Mouse (Mus musculus) spleen, embryonic (tissue): ENCODE data around the gene Neb.

ENCODE experiments used
- CTCF ChIA-PET: fragments of 350-600 bp; sonication (Branson Sonifier 250); formaldehyde crosslinking; loops from one replicate; lab custom pipeline; 2022; lab: Charles Lee

Neb gene

GRCm38 (mm10) chr2:52210685-52211084, 167.6 kb downstream of the Neb start:
- CTCF ChIA-PET = no interaction called here

DNA sequence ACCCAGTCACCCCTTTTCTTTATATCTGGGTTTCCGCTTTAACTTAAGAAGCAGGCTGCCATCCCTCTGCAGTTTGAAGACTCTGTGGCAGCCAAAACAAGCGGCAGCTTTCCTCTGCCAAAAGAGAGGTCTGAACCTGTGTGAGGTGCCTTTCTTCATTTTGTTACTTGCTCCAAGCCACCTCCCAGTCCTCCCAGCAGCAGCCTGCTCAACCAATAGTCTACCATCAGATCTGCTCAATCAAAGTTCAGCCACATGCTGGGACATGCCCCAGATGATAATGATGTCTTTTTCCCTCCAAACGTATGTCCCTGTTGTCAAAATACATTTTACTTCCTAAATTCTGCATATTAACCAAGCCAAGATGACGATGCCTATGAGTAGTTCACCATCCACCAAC, 173.3 kb downstream of the Neb start:
- CTCF ChIA-PET = no interaction called here

DNA sequence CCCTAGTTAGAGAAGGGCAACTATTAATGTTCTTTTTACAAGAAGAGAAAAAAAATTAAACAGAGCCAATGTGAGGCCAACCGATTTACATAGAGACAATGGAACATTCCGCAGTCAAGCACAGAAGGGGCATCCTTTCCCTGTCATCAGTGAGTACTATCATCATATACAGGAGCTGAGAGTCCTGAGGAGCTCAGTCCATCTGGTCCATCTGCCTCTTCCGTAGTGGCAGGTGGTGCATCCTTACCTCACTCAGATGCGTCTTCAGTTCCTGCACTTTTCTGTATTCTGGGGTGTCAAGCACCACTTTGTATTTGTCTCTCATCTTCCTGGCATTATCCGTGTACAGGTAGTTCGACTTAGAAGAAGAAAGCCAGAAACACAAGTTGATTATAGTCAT, 184.6 kb downstream of the Neb start:
- CTCF ChIA-PET = no interaction called here

- CTCF ChIA-PET = interaction anchor here (0.6 to 0.7 kb wide), 2 partner anchors 20 to 601 kb away, joined by 4 read pairs; no protein-coding TSS in a partner anchor
These were observed 198.6 kb downstream of the Neb start for GRCm38 (mm10) chr2:52179678-52180077.

DNA sequence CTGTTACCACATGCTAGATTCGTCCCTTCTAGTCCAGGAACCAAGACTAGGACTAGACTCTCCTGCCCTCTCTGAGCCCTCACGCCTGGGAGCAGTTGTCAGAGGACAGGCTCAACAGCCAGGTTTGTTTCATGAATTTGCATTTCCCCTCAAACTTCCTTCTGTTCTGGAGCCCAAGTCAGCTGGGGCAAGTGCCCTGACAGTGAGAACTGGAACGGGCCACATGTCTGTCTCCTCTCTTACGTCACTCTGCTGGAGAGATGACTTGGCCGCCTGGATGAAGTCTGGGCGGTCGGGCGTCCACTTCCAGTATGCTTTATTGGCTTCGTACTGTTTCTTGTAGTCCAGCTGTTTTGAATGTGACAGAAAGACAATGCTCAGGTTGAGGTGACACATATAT, 200.5 kb downstream of the Neb start:
- CTCF ChIA-PET = no interaction called here

GRCm38 (mm10) chr2:52177184-52177583, 201.1 kb downstream of the Neb start:
- CTCF ChIA-PET = no interaction called here

DNA sequence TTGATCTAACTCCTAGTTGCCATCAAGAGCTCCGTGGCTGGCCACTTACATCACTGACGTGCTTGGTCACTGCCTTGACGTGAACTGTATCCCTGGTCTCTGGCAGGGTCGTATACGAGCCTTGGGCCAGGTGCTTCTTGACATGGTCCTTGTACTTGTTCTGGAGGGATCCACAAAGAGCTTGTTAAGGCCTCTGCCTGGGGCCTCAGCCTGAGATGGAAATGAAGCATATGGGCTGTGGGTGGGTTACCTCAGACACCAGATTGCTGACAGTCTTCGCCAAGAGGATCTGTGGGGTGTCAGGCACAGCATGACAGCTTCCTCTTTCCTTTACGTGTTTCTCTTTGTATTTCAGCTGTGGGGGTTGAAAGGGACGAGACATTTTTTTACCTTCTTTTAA, 201.7 kb downstream of the Neb start:
- CTCF ChIA-PET = no interaction called here

DNA sequence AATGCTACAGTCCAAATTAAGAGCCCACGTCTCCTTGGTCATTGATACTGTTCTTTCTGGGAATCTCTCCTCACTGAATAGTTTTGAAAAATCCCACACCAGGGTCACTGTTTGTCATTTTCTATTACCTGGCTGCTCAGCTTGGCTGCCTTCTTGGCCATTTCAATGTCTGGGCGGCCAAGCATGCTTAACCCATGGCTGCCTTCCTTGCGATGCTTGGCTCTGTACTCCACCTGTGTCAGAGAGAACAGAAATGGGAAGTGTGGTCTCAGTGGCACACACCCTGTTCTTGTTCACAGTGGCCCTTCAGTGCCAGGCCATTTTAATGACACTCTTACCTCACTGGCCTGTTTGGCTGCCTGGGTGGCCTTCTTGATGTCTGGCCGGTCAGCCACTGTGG, 203.3 kb downstream of the Neb start:
- CTCF ChIA-PET = no interaction called here

DNA sequence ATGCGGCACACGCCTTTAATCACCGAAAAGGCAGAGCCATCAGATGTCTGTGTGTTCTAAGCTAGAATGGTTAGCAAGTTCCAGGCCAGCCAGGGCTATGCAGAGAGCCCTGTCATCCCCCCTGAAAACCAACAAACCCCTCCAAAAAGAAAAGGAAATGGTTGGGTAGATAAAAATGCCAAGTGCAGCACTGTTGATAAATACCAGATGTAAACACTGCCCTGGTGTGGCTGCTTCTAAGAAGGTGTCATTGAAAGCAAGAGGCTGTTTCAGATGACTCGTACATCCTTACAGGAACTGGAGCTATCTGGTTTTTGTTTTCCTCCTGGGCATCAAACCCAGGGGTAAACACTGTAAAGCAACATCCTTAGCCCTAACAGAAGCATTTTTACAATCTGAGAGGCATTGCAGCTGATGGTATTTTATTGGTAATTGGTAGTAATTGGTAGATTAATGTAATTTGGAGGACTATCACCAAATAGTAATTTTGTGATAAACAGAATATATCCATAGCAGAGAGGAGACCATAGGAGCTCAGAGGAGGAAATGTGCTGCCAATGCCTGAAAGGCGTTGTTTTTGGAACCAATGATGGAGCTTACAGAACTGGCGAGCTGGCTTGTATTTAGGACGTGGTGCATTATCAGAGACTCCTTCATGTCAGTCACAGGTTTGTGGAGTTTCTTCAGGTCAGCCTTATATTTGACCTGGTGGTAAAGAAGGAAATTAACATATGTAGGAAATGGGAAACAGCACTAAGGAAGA, 208.8 kb downstream of the Neb start:
- CTCF ChIA-PET = no interaction called here

GRCm38 (mm10) chr2:52153064-52153463, 225.2 kb downstream of the Neb start:
- CTCF ChIA-PET = no interaction called here

- CTCF ChIA-PET = no interaction called here
These were observed 244.9 kb downstream of the Neb start for GRCm38 (mm10) chr2:52133351-52133750.

DNA sequence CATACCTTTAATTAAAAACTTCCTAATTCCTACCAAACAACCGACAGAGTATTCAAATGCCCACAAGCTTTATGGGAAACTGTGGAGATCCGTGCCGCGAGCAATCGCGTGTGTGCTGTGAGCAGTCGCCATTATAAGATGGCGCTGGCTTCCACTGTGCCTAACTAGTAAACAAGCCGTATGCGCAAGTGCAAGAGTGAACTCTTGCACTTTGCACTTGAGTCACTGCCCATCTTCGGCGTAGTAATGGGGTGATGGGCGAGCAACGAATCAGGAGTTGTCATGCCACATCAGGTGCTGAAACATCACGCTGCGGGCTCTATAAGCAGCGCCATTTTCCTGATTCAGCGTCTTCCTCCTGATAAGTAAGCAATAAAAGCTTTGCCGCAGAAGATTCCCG, 246.9 kb downstream of the Neb start:
- CTCF ChIA-PET = interaction anchor here (0.7 kb wide), 1 partner anchor 70 kb away, joined by 3 read pairs; no protein-coding TSS in a partner anchor

GRCm38 (mm10) chr2:52114086-52114485, 264.2 kb downstream of the Neb start:
- CTCF ChIA-PET = no interaction called here
